ENCODE assay signal across 16 mouse cellular contexts in genomic region chr19:4228891-4229290, GRCm38 (mm10). TPM values are rescaled to one million over a fixed set of nuclear protein-coding genes. Genes with fewer than 3 reads are reported as not detected.
"Had no signal": no experiment of that assay in that cellular context is flagged by ENCODE, and none has a peak within 500 bp of the region (broad histone marks: within the 10 kb centered on the region; RNA-seq: fewer than 3 reads in every experiment).

No protein-coding gene starts in this region.

- H3K4me2 ChIP-seq: lung, embryonic 14.5 days; midbrain, embryonic 13.5 days; neural tube, embryonic 13.5 days; neural tube, embryonic 15.5 days had no signal

- H3K9ac ChIP-seq: liver, embryonic 14.5 days; lung, embryonic 14.5 days; midbrain, embryonic 13.5 days; neural tube, embryonic 15.5 days had no signal

- H3K4me3 ChIP-seq: midbrain, embryonic 10.5 days; midbrain, embryonic 13.5 days; neural tube, embryonic 13.5 days; neural tube, embryonic 15.5 days had no signal

- H3K27ac ChIP-seq: liver, embryonic 14.5 days; midbrain, embryonic 10.5 days; midbrain, embryonic 13.5 days; neural tube, embryonic 13.5 days; neural tube, embryonic 15.5 days had no signal

- H3K36me3 ChIP-seq: midbrain, embryonic 10.5 days; midbrain, embryonic 13.5 days; neural tube, embryonic 13.5 days; neural tube, embryonic 15.5 days had no signal

- H3K9me3 ChIP-seq: midbrain, embryonic 10.5 days; midbrain, embryonic 13.5 days; neural tube, embryonic 13.5 days; neural tube, embryonic 15.5 days had no signal

- ATAC-seq: midbrain, embryonic 13.5 days; midbrain, embryonic 16.5 days had no signal

RNA-seq across cellular contexts. Expression of gene AC109138.7, which starts 14.7 kb away (rescaled TPM):
- total RNA-seq: megakaryocyte, adult 5-6 weeks had no signal
- polyA plus RNA-seq: liver, embryonic 14.5 days; liver, embryonic 16.5 days; lung, embryonic 14.5 days; lung, embryonic 16.5 days; midbrain, embryonic 10.5 days; midbrain, embryonic 13.5 days; midbrain, embryonic 16.5 days; neural tube, embryonic 11.5 days; neural tube, embryonic 13.5 days; neural tube, embryonic 15.5 days; small intestine, adult 2 months; stomach, embryonic 14.5 days; stomach, embryonic 16.5 days; thymus, adult 2 months; urinary bladder, adult 2 months had no signal
